Comparison of ENCODE assay signal across 19 mouse cellular contexts in the genomic region with DNA sequence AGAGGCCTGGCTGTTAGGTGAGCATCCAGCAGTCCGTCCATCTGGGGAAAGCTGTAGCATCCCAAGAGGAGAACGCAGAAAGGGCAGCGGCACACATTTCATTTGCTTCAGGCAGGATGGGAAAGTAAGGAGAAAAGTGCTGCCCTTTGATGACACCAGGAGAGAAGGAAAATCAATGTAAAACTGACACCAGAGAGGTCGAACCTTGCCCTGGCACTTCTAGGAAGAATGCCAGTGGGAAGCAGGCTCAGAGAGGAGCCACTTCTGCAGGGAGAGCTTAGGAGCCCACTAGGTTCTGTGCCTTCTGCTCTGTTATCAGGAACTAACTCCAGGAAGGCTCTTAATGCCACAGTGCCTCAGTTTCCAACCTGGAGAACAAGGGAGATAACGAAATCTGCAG.
DNase-seq lines count a peak whose midpoint lies in the region; TF ChIP-seq lines count a peak whose summit lies in the region.
"Had no signal": no experiment of that assay in that cellular context is flagged by ENCODE, and none has a peak within 500 bp of the region (broad histone marks: within the 10 kb centered on the region; RNA-seq: fewer than 3 reads in every experiment).

No protein-coding gene starts in this region.

- TF ChIP-seq CTCF in layer of hippocampus, adult 2 months (conservative IDR thresholded peaks at IDR 0.05): no peak

- DNase-seq in kidney, adult 18-20 months: peak; percentile 40
- no peak for DNase-seq in kidney, postnatal 4 days
- DNase-seq in layer of hippocampus, adult 2 months (ENCODE audit: low spot score in 2 of 2): no peak
- DNase-seq in layer of hippocampus, adult 11-12 months (ENCODE audit: low spot score): no peak
- DNase-seq in kidney, postnatal 14 days: peak; percentile 40
- DNase-seq in kidney, postnatal 25 days: peak; percentile 44 to 58
- no peak for DNase-seq in right cerebral cortex, postnatal 10 days (ENCODE audit: low spot score in 2 of 2)
- DNase-seq: adrenal gland, adult 8-10 months; adrenal gland, postnatal 36 days; cerebellum, adult 2 months; cerebellum, postnatal 10 days; embryo, embryonic 11 days; gastrocnemius, postnatal 10 days; heart, adult 2 months had no signal

- peak overlapping the region; percentile 15; the same call in 1 of the 2 replicates for H3K27ac ChIP-seq in layer of hippocampus, adult 2 months
- H3K27ac ChIP-seq: embryonic facial prominence, embryonic 15.5 days; heart, adult 2 months; hindbrain, embryonic 10.5 days; hindbrain, embryonic 14.5 days had no signal

- no peak overlapping the region for H3K4me3 ChIP-seq in layer of hippocampus, adult 2 months
- H3K4me3 ChIP-seq: embryonic facial prominence, embryonic 15.5 days; erythroblast, embryonic 14.5 days; heart, adult 2 months; heart, embryonic 12.5 days; hindbrain, embryonic 10.5 days had no signal

Comparison
In these comparisons a context has a peak if more than half of its experiments do, and no peak if none do; other contexts are left out.
1. DNase-seq: peak in kidney, adult 18-20 months (single experiment), kidney, postnatal 14 days (single experiment) and kidney, postnatal 25 days (2 of 2); none in kidney, postnatal 4 days (0 of 2), layer of hippocampus, adult 2 months (0 of 2), layer of hippocampus, adult 11-12 months (single experiment) and right cerebral cortex, postnatal 10 days (0 of 2).